Mouse (Mus musculus): ENCODE measurements at regions not wholly inside any gene's neighbourhood (a gene's known extent, or its start where the extent isn't known, plus 50 kb on each side); places are given as distances from the start of the nearest gene placed in this dataset.

DNA sequence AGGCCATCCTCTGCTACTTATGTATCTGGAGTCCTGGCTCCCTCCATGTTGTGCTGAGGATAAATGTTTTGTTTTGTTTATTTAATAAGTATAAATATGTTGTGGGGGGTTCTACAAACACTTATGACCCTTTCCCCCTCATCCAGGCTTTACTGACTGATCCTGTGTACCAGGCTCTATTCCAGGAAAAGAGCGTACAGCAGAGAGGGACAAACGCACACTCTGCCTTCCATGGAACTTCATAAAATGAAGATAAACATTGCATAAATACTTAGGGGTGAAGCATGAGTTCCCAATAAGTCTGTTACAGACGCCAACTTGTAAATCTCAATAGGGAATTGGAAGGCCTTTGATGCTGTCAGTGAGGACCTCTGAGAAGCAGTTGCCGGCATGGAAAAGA, 263.7 kb upstream of the Atp2b1 start:
- no peak for DNase-seq (ENCODE audit: low spot score in 2 of 2)

DNA sequence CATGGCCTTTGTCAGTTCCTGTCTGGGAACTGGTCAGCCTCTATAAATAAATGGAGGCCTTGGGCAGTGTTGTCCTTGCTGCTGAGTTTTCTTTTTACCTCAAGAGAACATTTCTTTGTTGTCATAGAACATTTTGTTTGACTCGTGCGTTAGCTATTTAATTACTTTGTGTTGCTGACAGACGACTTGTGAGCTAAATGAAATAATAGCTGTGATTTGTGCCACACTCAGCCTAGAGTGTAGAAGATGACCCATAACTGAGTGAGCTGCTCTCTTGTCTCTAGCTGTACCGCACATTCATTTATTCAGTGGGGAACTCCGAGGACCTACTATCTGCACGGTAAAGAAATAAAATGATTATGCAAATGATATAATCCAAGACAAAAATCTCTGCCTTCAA, 263.1 kb upstream of the Atp2b1 start:
- DNase-seq (ENCODE audit: low spot score in 2 of 2) = no peak

DNA sequence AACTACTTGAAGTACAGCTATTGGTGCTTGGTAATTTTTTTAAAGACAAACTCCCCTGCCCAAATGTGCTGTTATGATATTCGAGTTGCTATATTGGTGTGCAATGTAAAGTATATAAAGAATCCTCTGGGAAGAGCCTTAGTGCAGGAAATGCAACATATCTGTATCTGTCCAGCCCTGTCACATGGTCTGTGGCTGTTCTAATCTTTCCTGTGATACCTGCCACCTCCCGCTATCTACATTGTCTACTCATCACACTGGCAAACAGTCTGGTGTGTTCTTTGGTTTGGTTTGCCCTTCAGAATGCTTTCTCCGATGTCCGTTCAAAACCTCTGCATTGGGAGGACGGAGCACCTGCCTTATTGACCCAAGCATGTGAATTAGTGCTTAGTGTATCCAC, 262.6 kb upstream of the Atp2b1 start:
- no peak for DNase-seq (ENCODE audit: low spot score in 2 of 2)

DNA sequence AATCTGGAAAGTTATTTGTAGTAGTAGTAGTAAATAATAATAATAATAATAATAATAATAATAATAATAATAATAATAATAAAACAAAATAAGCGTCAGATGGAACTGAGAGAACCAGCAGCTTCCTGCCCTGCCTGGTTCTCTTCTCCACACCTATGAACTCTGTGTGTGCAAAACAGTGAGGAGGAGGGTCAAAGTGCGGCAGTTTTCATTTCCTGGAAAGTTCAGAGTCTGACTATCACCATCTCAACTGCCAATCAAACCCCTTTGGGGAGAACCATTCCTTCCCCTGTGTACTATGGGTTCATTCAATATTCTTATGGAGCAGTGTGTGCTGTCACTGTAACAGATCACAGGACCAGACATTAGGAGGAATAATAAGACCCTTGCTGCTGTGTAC, 262.1 kb upstream of the Atp2b1 start:
- no peak for DNase-seq (ENCODE audit: low spot score in 2 of 2)

DNA sequence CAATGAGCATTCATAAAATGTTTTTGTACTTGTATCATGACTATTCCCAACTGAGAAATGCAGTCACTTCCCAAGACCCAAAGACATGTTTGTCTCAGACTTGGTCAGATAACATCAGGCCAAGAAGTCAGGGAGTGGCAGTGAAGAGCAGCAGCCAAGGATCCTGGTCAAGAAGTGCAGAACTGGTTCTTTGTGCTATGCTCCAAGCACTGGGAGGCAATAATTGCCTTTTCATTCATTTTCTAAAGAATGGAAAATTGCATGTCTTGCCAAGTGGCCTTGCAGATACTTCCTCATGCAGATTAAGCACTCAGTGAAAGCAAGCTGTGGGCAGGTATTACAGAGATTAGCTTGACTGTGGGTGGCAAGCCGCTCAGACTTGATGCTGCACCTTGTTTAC, 253.5 kb upstream of the Atp2b1 start:
- DNase-seq (ENCODE audit: low spot score in 2 of 2) = no peak

DNA sequence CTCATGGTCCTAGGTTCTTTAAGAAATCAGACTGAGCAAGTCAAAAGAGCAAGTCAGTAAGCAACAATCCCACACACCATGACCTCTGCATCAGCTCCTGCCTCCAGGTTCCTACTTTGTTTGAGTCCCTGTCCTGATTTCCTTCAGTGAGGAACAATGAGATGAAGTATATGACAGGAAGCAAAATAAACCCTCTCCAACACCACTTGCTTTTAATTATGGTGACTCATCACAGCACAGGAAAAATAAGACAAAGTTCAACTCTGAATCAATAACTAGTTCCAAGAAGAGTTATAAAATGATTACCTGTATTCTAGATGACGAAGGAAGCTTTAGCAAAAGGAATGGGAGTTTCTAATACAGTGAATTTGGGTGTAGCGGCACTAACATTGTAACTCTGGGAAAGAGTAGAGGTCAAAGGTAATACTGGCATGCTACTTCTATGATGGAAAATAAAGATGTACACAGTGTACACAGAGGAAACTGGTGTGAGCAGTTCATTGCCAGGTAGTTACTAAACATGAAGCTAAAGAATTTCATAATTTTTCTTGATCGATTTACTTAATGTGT, 248.2 kb upstream of the Atp2b1 start:
- no peak for DNase-seq (ENCODE audit: low spot score in 2 of 2)

DNA sequence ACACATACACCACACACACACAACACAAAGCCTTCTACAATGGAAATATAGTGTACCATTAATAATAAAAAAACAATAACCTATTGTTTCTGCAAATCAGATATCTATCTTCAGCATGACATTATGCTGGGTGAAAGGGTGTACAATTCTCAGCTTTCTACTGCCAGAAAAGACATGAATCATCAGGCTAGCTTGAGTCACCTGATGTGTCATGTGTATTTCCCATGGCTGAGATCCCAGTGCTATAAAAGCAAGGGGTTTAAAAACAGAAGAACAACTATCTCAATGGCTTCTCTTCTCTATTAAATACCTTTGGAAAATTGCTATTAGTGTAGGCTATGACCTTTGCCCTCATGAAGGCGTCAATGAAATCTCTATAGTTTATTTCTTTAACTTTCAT, 246.5 kb upstream of the Atp2b1 start:
- no peak for DNase-seq (ENCODE audit: low spot score in 2 of 2)

DNA sequence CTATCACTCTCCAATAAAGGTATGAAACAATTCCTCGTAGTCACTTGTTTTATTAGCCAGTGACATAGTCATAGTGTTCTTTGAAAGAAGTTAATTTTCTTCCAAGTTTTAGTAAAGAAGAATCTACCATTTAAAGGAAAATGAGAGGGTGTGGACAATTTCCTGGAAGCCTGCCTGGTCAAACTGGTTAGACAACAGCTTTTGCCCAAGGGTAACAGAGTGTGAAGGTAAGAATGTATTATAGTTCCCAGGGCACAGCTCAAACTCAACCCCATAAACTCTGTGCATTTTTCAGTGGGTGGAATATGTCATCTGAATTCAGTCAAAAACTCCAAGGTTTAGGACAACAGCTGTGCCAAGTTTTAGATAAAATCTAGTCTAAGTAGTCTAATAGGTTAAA, 240.1 kb upstream of the Atp2b1 start:
- no peak for DNase-seq (ENCODE audit: low spot score in 2 of 2)

DNA sequence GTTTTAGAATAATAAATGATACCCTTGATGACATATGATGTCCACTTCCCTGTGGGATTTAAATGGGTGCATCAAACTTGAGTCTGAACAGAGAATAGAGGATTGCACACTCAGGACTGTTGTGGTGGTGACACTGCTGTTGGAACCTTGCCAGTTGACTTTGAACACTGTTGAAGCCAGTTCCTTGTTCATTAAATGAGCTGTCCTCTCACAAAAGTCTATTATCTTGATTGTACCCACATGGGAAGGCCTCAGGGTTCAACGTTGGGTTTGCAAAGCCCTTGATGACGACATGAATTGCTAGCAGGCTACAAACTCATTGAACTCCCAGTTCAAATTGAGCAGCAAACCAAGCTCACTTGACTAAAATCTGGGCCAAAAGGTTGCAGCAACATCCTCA, 237.3 kb upstream of the Atp2b1 start:
- DNase-seq (ENCODE audit: low spot score in 2 of 2) = no peak

DNA sequence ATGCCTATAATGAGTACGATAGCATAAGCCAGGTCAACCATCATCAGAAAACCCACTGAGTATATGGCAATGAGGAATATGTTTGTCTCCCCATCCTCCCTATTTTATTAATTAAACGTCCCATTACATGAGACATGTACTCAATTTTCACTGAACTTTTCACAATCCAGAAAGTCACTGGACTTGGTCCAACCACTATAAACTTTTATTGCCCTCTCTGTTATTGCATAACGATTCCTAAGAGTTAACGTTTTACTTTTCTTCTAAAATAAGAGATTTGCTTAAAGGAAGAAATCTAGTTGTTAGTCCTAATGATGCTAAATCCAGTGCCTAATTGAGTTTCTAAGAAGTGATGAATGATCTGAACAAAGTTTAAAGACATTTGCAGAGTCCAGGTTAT, 236.0 kb upstream of the Atp2b1 start:
- DNase-seq (ENCODE audit: low spot score in 2 of 2) = no peak

DNA sequence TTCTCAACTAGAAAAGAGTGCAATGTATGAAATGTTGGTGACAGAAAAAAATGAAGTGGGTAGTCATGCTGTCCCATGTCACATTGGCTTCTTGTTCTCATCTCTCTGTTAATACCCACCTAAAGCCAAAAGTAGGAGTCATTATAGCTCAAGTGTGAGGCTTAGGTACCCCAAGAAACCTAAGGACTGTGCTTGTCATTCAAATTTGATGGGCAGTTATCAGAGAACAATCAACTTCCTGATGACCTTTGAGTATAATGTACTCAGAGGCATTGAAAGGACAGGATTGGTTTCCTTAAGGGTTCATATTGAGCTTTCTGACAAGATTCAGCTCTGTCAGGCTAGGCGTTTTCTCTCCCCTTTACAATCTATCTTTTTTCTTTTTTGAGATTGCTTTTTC, 231.8 kb upstream of the Atp2b1 start:
- DNase-seq (ENCODE audit: low spot score in 2 of 2) = no peak

DNA sequence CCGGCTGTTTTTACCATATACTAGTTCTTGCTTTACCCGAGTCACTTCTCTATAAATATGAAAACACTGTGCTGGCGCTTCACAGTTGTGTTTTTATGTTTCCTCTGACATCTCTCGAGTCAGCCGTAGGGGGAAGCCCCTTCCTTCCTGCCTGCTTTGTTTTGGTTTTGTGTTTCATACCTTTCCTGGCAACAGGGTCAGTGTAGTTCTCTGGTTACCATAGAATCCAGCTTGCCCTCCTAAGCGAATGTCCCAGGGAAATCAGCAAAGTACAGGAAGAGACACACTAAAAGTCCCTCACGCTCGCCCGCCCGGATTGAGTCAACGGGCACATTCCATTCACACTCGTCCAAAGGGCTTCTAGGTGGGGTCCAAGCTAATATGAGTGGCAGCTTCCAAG, 230.0 kb upstream of the Atp2b1 start:
- DNase-seq (ENCODE audit: low spot score in 2 of 2) = no peak

DNA sequence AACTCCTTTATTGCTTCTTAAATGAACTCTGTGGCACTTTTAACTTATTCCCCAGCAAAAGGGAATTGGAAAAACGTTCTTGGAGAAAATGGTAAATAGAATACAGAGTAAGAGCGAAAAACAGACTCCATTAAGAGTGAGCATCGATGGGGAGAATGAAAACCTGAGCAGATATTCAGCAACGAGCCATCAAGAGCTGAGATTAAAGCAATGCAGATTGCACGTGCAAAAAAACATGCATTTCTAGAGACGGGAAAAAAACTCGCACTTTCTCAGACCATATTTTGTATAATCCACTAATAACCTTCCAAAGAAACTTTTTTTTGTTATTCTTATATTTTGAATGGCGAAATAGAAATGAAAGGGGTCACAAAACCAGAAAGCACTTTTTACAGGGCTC, 229.5 kb upstream of the Atp2b1 start:
- no peak for DNase-seq (ENCODE audit: low spot score in 2 of 2)

DNA sequence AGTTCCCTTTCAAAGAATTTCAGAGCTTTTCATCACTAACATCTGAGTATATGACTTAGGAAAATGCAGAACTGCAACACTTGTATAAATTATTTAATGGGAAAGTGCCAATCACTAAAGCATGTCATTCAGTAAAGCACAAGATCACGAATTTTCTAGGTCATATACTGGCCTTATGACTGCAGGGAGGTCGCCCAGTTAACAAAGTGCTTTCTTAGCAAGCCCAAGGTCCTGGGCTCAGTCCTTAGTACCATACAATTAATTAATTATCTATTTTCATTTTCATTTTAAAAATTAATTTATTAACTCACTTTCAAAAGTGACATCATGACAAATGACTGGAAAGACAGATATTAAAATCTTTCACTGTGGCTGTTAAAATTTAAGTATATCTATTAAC, 228.5 kb upstream of the Atp2b1 start:
- DNase-seq (ENCODE audit: low spot score in 2 of 2) = no peak

DNA sequence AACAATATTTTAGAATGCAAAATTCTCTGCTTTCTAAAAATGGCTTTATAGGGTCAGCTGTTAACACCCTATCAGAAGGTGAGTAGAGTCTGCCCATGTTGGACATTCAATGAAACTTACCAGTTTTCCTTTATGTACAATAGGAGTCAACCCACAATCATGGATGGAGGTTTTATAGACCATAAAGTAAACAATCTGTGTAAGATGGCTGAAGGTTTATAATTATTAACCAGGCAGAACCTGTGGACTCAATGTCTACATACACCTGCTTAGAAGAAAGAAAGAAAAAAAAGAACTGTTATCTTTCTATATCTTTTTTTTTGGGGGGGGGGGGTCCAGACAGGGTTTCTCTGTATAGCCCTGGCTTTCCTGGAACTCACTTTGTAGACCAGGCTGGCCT, 227.8 kb upstream of the Atp2b1 start:
- no peak for DNase-seq (ENCODE audit: low spot score in 2 of 2)

DNA sequence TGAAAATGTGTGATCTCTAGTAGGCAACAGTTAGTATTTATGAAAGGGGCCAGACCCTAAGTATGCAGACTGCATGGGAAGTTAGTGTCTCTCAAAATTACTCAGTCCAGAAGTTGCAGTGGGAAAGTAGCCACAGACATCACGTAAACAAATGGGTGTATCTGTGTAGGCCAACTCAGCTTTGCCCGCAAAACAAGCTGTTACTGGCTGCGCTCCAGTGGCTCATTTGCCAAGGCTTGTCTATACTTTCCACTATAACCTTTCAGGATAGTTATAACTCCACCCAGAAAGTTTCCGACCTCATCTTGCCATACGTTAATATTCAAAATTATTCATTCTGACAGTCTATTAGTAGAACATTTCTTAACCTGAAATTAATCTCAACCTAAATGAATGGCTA, 222.4 kb upstream of the Atp2b1 start:
- DNase-seq (ENCODE audit: low spot score in 2 of 2) = no peak

DNA sequence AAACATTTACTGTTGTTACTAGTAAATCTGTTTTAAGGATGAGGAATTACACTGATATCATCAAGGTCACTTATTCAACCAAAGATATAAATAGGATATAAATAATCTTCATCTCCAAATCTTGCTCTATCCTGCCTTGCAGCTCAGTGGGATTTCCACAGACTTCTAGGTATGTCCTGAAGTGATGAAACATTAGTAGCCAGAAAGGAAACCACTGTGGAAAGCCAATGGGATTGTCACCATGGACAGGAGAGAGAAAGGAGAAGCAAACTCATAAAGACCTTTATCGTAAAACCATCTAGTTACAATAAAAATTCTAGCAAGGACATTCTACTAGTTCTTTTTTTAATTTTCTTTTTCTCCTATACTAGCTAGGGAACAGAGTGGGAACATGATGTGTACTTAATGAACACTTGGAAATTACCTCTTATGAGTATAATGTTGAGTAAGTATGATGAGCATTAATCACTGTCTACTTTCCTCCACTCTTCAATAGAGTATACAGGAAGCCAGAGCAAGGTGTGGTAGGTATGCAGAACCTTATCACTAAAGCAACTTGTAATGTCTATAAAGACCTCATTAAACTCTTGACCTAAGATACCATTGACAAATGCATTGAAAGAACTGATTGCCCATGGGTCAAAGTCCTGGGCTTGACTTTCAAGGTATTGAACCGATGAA, 219.4 kb upstream of the Atp2b1 start:
- DNase-seq (ENCODE audit: low spot score in 2 of 2) = no peak

DNA sequence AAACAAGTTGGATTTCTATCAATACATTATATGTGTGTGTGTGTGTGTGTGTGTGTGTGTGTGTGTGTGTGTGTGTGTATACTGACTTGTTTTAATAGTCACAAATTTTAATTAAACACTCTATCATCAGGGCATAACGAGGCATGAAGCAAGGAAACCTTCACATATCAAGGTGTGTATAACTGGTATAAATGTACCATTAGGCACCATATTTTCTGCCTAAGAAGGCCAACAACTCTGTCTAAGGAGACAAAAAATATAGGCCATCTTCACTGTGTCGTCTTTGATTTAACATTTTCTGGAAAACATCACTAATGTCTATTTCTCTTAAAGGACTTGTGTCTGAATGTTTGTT, 218.9 kb upstream of the Atp2b1 start:
- no peak for DNase-seq (ENCODE audit: low spot score in 2 of 2)

DNA sequence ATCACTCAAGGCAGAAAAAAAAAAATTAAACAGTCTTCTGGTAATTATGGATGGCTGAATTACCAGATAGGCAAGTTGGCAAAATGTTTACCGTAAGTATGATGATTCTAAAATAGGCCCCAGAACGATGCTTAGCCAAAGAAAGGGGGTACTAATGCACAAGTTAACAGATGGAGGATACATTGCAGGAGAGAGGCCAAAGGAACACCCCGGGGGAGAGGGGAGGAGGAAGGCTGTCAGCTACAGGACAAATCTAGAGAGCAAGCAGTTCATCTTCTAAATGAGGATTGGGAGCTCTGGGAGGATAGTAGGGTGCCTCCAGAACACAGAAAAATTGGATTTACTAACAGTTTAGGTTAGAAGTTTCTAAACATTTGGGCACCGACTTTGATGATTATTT, 216.3 kb upstream of the Atp2b1 start:
- DNase-seq (ENCODE audit: low spot score in 2 of 2) = no peak

DNA sequence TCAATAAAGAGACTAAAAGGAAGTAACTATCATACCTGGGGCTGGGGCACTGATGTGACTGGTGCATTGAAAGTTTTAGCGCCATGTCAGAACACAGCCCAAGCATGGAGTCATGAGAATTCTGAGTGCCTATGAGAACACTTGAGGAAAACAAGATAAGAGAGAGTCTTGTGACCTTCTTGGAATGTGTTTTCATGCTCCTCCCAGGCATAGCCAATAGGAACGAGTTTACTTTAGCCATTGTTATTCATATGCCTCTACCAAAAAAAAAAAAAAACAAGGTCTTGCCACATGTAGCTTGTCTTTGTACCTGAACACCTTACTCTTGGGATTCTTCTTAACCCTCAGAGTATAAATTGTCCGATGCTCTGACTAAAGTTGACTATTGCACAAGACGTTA, 214.6 kb upstream of the Atp2b1 start:
- DNase-seq (ENCODE audit: low spot score in 2 of 2) = no peak

DNA sequence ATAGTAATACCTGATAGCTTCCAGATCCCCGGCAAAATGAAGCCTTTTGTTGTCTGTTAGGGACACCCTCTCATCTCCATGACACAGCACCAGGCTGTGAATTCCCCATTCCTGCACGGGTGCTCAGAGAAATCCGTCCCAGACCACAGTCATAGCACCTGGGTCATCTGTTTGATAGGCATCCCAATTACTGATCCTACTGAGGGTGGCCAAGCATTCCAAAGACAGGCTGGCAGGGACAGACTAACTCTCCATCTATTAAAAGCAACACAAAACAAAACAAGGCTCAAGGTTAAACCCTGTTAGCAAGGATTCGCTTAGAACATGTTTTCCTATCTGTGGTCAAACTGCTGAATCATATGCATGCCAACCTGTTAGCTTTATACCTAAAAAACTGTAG, 213.8 kb upstream of the Atp2b1 start:
- DNase-seq (ENCODE audit: low spot score in 2 of 2) = no peak

DNA sequence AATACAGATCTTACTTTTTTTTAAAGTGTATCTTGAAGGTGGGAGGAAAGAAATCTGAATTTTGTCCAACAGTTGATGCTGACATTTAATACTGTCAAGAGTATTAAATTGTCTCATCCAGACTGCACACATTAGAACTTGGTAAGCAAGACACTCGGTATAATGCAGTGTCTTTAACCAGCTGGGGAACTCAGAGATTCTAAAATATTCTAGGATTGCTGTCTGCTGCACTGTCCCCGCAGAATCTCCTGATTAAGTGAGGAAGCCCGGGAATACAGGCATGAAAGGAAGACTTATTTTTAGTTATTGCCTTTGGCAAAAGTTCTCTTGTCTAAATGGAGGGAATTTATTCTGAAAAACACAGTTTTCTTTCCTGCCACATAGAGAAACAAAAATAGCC, 212.9 kb upstream of the Atp2b1 start:
- no peak for DNase-seq (ENCODE audit: low spot score in 2 of 2)

DNA sequence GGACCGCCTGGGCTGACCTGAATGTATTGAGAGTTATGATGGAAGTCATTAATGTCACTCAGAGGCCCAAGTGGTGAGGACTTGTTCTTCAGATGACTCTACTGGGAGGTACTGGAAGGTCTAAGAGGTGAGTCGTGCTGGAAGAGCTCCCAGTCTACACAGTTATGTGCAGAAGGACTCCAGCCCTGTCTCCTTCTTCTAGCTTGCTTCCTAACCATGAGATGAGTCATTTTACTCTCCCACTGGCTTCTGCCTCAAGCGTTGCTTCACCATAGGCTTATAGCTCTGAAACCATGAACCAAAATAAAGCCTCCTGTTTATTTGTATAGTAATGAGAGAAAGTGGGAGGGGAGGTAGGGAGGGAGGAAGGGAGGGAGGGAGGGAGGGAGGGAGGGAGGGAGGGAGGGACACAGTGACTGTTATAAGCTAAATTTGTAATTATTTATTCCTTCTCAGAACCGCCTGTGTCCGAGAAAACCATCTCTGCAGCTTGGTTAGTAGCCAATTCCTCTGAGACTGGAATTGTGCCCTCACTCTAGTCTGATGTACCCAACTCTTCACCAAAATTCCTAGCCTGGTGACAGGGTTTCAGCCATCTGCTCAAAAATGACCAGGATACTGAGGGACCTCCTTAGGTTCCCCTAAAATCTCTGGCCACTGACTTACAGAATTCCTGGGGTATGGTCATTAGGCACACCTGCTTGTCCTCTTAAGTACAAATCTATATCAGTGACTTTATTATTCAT, 211.6 kb upstream of the Atp2b1 start:
- DNase-seq (ENCODE audit: low spot score in 2 of 2) = no peak

Measured in spleen, postnatal 4 days (tissue).